Mouse (Mus musculus) induced T-regulatory cell, adult 2 months (primary cell): ENCODE data around the gene Cdca5.

Experiments used
- DNase-seq: peaks from one replicate; pipeline ENCODE4 v3.0.0-alpha.2; 2012; ENCODE audit warnings: low read depth

Cdca5 gene

DNA sequence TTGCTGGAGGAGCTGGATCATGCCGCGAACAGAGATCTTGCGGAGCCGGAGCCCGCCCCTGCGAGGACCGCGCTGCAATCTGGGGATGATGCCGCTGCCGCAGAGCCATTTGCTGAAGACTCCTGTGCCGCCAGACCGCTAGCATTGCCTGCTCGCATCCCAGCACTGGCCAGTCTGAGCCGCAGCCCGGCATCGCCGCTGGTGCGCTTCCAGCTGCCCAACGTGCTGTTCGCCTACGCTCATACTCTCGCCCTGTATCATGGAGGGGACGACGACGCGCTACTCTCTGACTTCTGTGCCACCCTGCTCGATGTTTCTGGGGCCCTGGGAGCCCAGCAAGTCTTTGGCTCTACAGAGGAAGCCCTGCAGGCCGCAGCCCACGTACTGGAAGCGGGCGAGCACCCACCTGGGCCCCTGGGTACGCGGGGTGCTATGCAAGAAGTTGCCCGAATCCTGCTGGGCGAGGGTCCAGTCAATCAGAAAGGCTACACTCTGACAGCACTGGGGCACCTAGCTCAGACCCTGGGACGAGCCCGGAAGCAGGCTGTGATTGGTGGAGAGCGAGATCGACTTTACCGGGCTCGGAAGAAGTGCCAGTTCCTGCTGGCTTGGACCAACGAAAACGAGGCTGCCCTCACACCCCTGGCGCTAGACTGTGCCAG lies 23.0 kb upstream of the Cdca5 start:
- DNase-seq, result peak; percentile 86

DNA sequence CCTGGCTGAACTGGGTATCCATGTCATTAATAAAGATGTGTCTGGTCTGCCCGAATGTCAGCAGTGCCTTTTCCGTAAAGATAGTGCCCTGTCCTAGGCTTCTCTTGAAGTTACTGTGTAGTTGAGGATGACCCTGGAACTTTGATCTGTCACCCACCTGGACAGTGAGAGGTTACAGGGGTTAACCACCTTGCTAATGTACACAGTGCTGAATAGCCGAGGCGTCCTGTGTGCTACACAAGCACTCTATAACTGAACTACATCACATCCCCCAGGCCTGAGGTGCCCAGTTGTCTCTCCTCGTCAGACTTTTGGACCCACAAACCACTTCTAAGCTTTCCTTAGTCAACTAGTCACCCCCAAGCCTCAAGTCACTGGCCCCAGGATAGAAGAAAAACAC lies 22.4 kb upstream of the Cdca5 start:
- DNase-seq, result no peak

DNA sequence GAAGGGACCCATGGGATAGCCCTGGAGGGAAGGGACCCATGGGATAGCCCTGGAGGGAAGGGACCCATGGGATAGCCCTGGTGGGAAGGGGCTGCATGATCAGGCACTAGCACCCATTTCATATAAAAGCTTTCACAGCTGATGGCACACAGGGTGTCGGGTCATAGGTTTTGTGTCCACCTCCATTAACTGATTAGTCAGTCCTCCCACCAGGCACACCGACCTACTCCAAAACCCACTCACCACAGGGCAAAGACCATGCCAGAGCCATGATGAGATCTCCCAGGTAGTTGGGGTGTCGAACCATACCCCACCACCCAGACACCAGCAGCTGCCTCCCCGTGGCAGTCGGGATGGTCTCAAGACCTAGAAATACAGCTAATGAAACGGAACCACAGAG lies 21.7 kb upstream of the Cdca5 start:
- DNase-seq, result no peak

DNA sequence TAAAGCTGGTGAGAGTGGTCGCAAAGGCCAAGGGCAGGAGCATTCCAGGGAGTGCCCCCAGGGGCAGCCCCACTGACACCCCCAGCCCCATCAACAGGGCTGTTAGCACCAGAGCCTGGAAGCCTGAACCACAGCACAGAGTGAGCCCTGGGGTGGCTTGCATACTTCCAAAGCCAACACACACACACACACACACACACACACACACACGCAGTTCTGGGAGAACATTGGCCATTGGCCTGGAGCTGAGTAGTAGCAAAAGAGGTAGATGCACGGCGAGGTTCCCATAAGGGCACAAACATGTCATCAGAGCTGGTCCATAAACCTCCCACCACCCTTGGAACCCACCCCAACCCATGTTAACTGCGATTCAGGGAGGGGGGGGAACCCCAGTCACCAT lies 18.2 kb upstream of the Cdca5 start:
- DNase-seq, result no peak

DNA sequence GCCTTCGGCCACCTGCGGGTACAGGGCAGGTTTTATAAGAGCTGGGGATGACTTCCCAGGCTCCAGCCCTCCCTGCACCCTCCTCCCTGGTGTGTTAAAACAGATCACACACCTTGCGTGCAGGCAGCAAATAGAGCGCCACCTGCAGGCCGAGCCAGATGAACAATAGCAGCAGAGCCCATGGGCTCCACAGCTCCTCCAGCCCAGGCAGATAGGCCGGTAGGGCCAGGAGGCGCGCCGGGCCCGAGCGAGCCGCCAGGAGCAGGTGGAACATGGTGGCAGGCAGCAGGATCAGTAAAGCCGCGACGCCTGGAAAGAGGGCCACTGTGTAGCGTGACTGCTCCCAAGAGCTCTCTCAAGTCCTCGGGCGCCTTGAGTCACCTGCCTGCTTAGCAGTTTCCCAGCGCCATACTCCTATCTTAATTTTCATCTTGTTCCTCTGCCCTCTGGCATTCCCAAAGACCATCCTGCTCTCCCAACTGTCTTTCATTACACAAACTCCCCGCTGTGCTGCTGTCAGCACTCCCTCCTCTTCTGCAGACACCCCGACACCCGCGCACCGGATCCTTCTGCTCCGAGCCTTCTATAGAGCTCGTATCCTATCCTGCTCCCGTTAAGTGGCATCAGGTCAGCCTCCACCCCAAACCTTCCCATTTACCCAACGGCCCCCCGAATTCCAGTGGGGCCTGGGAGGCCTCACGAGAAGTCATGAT lies 17.6 kb upstream of the Cdca5 start:
- DNase-seq, result peak; percentile 92

DNA sequence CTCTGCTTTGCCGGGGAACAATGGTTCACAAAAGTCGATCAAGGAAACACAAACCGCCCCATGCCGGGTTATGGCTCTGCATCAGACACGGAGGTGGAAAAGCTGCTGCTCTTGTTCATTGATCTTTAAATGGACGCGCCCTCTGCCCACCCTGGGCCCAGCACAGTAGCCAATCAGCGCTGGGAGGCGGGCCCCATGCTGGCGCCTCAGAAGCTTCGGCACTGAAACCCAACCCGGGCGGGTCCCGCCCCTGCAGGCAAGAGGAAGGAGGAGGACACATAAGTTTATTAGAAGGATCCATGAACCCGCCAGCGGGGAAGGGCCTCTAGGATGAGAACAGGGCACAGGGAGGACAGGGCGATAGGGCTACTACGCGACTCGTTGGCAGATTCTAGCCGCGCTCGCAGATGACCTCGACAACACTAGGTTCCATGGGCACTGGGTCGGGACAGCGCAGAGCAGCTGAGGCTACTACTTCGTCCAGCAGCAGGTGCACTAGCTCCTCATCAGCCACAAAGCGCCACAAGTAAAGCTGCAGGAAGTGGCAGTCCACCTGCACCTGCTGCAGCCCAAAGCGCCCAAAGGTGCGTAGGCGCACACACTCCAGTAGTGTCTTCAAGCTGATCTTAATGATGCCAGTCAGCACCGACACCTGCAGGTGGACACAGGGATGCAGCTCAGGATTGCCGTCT lies 16.9 kb upstream of the Cdca5 start, which contains the start of gene Tm7sf2:
Tm7sf2 (minus strand) TSS at position 650 of the 692 bp plus-strand sequence.
- peak; percentile 92 for DNase-seq

DNA sequence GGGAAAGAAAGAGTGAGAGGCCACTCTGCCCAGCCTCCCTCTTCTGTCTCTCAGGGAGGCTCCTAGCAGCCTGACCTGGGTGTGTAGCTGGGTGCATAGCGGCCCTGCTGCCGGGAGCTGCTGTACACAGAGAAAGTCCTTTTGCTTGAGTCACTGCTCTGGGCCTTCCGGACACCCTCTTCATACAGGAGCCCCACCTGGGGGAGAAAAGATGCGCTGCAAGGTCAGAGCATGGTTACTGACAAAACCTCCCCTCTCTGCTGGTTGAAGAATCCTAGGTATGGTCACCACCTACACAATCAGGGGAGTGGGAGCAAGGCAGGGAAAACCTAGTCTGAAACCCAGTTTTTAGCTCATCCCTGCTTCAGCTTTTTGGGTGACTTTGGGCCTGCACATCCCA lies 15.8 kb upstream of the Cdca5 start:
- DNase-seq, result peak; percentile 46

DNA sequence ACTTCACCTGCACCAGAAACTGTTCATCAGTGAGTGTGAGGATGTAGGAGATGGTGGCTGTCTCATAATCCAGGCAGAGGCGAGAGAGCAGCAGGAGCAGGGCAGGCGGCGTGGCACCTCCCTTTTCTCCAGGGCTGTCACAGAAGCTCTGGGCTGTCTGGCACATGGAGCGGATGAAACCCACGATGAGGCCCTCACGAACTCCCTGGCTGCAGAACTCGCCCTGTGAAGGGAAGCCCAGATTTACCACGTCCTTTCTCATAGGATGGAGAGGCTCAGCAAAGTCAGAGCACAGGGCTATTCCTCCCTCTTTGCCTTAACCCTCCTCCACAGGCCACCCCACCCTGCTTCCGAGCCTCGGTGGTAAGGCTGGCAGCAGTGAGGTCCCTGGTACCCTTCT lies 14.9 kb upstream of the Cdca5 start:
- no peak for DNase-seq

DNA sequence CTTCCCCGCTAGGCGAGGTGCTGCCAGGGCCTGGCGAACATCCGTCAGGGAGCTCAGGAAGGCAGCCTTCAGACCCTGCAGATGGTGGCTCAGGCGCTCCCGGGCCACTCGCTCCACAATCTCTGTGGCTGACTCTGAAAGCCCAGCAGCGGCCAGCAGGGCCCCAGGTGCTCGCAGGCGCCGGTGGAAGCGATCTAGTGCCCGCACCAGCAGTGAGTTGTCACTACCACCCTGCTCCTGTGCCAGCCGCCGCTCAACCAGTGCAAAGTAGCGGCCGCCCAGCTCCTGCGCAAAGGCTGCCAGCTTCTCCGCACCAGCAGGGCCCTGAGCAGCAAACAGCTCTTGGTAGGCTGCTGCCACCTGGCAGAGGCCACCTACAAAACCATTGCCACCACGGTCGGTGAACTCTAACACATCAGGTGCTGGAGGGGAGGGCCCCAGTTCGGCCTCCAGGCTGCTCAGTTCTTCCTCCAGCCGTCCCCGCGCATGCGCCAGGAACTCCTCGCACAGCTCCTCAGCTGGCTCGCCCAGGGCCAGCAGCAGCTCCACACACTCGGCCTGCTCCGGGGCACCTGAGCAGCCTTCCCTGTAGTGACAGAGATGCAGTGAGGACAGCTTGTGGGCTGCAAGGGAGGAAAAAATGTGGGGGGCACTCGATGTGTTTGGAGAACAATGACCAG lies 14.1 kb upstream of the Cdca5 start:
- DNase-seq, result peak; percentile 53

DNA sequence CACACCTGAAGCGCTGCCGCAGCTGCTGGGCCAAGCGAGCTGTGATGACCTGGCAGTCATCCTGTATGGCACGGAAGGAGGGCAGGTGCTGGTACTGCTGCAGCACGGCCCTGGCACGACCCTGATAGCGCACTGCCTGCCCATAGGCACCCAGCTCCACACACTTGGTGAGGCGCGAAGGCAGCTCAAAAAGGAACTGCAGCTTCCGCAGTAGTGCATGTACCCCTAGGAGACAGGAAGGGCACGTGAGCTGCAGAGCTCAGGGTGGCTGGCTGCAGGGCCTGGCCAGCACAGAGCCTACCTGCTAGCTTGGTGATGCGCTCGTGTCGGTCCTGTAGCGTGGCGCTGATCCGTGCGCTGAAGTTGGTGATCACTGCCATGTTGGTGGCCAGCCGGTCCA lies 13.5 kb upstream of the Cdca5 start:
- no peak for DNase-seq

DNA sequence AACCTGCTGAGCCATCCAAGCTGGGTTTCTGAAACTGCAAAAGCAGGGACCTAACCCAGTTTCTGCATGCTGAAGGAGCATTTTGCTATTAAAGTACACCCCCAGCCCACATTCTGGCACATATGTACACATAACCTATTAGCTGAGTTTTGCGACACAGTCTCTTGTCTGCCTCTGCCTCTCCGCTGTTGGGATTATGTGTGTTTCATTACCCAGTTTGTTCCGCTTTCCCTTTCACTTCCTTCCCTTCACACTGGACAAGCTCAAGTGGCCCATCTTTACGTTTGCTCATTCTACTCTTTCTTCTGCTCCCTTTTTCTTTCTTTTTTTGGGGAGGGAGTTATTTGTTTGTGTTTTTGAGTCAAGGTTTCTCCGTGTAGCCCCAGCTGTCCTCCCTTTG lies 10.9 kb upstream of the Cdca5 start:
- DNase-seq, result no peak

DNA sequence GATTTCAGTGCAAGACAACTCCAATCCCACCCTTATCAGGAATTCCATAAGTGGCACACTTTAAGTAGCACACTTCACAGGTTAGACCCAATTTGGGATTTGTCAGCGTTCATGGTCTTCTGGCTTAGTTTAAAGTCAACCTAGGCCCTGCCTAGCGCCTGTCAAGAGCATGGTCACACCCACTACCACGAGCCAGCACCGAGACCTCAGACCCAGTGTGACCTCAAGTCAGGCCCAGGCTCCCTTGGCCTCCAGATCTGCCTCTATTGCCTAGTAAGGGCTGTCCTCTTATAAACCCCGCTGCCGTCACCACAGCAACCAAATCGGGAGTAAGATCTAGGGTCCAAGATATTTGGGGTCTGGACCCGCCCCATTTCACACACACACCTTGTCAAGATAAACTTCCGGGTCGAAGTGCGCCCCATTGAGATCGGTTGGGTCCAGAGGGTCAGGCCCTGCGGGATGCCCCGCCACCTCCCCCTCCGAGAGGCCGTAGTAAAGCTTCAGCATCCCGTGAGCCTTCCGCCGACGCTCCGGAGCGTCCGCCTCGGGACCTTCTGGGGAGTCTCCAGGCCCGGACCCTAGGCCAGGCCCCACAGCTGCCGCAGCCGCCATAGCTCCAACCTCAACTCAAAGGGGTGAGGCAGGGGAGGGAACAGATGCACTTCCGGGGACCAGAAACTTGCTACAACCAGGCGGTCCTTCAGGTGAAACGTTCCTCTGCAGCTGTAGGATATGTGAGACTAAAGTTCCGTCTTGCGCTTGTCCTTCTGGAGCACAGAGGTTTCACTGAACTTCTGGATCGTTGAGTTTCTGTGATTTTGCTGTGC lies 8.0 kb upstream of the Cdca5 start, which contains the start of gene Vps51:
Vps51 (minus strand) TSS at position 668 of the 830 bp plus-strand sequence.
- DNase-seq, result peak; percentile 96

DNA sequence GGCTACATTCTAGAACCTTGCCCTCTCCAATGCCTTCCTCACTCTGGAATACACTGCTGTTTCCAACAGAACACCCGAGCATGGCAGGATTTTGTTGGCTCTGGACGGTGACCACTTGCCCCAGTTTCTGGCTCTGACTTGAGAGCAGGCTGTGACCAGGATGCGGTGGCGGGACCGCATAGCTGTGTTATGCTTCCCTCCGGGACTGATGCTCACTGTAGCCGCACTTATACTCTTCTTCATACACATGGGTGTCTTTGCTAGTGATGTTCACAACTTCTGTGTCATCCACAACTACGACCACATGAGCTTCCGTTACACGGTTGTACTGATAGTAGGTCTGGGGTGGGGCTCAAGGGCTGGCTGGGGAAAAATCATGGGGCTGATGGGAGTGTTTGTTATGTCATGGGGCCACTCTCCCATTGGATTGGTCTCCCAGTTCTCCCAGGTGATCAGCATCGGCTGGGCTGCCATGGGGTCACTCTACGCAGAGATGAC lies 4.8 kb upstream of the Cdca5 start, which contains the start of gene Tmem262:
Tmem262 (plus strand) TSS at position 51 of the 498 bp plus-strand sequence.
- DNase-seq, result no peak

DNA sequence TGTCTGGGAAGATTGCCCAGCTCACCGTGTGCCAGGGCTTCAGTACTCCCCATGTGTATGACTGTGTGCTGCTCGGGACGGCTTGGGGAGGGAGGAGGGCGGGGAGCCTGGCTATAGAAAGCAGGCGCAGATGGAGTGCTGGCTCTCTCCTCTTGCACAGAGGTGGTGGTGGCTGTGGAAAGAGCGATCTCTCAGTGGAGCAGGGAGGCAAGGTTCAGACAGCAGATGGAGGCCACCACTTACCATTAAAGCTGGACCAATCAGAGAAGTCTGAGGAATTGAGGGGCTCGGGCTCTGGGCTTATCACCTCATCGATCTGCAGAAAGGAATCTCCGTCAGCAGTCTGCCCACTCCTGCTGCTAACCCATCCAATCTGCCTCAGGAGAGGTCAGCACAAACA lies 2.6 kb upstream of the Cdca5 start, which contains the start of gene Gm28374:
Gm28374 (minus strand) TSS at position 101 of the 400 bp plus-strand sequence.
- DNase-seq, result no peak

DNA sequence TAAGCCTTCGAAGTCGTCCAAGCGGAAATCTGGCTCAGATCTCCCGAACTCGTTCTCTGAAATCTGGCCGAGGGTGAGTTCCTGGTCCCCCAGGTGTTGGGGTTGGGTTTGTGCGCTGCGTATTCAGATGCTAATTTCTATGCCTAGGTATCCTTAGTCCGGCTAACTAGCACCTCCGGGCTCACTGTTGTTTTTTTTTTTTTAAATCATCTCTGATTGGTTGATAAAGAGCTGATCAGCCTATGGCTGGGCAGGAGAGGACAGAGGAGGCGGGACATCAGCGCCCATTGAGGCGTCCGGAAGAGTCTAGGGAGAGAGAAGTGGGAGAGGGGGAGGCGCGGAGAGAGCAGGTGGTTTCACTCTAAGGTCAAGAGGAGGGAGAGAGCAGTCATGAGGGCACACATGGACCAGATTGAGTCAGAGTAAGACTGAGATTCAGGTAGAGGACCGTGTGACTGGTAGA lies 665 bp downstream of the Cdca5 start:
- peak; percentile 92 for DNase-seq

DNA sequence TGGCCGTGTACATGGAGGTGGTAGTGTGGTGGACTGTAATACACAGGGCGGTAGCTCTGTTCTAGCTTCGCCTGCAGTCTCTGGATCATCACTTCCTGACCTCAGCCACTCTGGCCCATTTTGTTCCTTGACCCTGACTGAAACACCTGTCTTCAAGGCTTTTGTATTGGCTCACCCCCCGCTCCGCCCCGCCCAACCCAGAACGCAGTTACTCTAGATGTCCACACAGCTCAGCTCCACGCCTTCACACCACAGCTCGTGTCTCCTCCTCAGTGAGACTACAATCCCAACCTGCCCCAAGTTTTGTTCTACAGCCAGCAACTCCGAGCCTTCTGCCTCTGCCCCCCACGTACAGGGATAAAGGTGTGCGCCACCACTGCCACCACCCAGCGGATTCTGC lies 4.1 kb downstream of the Cdca5 start:
- DNase-seq, result no peak

DNA sequence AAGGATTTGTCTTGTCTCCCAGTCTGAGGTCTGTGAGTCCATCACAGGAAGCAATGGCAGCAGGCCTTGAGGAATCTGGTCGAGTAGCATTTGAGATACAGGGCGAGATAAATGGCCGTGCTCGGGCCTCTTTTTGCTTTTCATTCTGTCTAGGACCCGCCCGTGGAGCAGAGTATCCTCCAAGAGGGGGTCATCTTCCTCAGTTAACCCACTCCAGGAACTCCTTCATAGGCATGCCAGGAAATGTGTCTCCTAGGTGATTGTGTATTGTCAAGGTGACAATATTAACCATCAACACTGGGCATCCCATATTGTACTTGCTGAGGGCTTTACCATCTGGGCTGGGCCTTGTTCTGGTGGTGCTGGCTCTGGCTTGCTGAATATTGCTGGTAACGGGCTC lies 9.3 kb downstream of the Cdca5 start, which contains the start of gene AC131692.1:
AC131692.1 (plus strand) TSS at position 301 of the 400 bp plus-strand sequence.
- no peak for DNase-seq

DNA sequence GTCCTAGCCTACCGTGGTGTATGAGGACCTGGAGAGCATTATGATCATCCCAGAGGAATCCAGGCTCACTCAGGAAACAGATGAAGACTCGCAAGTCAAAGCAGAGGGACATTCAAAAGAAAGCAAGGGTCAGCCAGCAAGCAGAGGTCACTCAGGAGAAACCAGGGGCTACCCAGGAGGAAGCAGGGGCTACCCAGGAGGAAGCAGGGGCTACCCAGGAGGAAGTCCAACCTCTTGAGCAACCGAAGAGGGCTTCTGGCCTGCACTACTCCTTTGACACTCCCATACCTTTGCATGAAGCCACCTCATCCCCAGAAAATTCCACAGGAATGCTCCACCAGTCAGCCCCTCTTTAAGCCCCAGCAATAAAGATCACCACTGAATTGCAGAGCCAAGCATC lies 13.1 kb downstream of the Cdca5 start:
- no peak for DNase-seq

DNA sequence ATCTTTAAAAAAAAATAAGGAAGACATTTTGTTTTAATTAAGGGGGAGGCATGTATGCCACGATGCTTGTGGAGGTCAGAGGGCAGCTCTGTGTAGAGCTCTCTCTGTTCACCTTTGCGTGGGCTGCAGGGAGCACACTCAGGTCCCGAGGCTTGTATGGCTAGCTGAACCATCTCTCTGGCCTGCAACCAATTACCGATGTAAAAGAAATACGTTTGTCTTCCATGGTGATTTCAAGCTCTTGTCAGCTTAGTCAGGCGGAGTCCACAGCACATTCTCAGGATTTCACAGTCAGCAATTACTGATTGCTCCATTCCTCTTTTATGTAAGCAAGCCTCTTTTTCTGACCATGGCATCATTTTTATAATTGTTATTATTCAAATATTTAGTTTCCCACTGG lies 16.4 kb downstream of the Cdca5 start:
- no peak for DNase-seq

DNA sequence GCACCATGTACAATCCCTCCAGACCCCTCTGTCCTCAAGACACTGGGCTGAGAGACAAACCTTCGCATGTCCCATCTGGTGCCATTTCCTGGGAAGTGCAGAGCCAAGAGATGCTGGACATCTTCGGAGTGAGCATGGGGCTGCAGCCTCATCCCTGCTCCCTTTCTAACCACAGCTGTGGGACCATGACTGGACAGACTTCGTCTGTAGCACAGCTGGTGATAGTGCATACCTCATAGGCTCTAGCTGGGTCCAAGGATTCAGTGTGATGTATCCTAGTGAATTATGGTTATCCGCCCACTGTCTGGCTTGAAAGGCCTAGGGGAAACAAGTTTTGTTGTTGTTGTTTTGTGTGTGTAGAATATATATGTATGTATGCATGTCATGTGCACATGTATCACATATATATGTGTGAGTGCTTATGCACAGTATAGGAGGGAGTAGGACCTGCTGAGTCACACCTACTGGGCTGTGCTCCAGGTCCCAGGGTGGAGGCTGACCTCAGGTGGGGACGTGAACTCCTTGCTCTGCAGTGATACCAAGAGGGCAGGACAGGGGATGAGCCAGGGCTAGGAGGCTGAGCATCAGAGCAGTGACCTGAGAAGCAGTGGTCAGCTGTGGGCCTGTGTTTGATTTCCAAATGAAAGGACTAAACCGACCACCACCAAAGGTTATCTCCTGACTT lies 17.5 kb downstream of the Cdca5 start:
- DNase-seq, result no peak
